Mouse (Mus musculus) thymus, postnatal 25 days (tissue): Measurements from ENCODE around the gene Krt80.
"Not testable (repeated sequence)": the region's sequence is repeated elsewhere in the genome, so short reads cannot be mapped to it uniquely, and the experiment has no call there.

ENCODE experiments used
- DNase-seq: peaks from one replicate; pipeline ENCODE4 v3.0.0; 2022

The Krt80 gene

DNA sequence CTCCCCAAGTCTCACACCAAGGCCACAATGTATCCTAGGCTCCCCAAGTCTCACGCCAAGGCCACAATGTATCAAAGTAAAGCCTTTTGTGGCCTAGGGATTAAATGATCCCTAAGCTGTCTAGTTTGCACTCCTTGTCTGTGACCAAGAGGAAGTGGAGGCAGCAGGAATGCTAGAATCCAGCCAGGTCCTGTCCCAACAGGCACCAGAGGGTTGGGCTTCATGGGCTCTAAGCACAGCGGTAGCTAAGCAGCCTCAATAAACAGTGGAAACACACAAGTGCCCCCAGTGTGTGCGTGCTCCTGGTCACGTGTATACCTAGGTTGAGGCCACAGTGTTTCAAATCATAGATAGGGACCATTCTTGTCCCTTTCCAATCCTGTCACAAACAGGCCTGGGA, 31.6 kb downstream of the Krt80 start:
- no peak for DNase-seq

DNA sequence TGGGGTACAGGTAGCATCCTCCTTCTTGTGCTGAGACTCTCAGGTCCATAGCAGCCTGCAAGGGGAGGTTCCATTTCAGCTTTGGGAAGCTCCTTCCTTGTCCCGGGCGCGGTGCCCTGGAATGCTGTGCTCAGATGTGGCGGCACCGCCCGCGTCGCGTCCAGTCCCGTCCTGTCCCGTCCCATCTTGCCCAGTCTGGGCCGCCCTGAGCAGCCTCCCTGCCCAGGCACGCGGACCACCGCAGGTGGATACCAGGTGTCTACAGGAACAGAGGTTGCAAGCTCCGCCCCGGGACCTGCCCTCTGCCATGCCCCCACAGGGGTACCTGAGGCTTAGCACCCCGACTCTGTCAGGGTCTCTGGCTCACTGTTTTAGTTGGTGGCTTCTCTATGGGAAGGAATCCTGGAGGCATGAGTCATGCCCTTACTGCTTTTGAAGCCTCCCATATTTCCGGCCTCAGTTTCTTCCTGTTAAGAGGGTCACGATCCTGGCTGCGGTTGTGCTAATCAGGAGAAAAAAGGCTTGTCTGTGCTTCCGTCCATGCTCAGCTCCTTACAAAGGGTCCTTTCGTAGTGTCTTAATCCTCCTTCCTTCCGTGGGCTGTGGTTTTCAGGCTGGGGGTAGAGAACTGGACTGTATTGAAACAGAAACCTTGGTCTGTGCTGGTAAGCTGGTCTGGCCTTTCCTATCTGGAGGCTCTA, 33.3 kb downstream of the Krt80 start:
- no peak for DNase-seq

DNA sequence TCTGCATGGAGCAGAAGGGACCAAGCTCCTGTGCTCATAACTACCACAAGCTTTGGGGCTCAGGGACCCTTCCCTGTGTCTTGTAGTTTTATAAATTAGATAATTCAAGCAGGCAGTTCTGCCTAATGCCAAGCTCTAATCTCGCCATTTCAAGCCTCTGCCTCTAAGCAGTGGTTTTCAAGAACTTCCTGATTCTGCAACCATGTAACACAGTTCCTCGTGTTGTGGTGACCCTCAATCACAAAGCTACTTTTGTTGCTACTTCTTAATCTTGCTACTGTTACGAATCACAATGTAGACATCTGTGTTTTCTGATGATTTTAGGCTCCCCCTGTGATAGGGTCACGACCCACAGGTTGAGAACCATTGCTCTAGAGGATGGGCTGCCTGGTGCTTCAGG, 36.3 kb downstream of the Krt80 start:
- DNase-seq, result no peak

DNA sequence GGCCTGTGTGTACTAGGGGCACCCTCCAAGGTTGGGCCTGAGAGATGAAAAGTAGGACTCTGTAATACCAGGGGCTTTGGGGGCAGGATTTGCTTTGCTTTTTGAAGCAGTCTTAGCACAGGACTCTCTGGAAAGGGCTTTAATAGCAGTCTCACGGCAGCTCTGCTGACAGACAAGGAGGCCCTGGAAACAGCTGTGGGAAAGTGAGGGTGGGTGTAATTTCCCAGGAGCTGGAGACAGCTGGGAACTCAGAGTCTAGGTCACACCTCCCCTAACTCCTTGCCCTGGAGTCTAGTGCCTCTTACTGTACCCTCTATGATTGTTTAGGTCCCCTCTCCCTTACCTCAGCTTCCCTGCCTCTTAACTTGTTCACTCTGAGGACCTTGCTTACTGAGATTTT, 36.8 kb downstream of the Krt80 start:
- DNase-seq, result no peak

DNA sequence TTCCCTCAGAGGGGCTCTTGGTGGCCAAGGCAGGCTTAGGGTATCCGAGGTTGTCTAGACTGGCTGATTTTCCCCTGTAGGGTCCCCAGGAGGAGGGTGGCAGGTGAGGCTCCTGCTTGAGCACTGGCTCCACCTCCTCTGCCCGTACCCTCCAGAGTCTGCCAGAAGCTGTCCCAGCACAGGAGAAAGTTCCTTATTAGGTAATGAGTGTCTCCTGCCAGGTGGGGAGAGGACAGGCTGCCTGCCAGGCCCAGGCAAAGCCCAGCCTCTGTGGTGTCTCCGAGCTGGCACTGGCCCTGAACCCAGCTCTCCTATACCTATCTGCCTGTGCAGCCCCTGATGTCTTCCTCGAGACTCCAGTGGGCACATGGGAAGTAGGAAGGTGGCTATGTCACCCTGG, 37.6 kb downstream of the Krt80 start:
- DNase-seq, result no peak

DNA sequence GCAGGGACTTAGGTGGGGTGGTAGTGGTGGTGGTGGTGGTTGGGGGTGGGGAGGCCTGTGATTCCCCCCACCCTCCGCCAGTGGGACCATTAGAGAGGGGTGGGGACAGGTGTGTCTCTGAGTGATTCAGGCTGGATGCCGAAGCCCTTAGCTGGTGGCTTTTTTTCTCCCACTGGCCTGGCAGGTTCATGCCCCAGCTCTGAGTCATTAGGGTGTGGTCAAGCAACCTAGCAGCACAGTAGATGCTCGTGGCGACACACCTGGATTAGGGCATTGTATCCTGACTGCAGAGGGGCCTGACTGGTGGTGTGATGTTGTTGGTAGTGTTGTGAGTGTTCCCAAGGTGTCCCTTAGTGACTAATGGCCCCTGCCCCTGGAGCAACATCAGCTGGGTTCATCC, 38.9 kb downstream of the Krt80 start:
- DNase-seq, result no peak

DNA sequence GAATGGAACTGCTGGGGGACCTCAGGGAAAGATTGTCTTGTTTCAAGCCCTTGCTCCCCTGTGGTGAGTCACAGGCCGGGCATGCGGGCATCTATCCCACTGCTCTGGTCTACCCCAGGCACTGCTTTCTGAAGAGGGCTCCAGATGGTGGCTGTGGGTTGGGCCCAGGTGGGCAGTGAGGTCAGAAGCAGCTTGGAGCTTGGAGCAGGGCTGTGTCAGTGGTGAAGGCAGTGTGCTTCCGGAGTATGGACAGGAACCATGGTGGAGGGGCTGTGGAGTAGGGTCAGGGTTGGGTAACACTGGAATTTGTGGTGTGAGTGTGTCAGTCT, 40.4 kb downstream of the Krt80 start:
- DNase-seq, result no peak

DNA sequence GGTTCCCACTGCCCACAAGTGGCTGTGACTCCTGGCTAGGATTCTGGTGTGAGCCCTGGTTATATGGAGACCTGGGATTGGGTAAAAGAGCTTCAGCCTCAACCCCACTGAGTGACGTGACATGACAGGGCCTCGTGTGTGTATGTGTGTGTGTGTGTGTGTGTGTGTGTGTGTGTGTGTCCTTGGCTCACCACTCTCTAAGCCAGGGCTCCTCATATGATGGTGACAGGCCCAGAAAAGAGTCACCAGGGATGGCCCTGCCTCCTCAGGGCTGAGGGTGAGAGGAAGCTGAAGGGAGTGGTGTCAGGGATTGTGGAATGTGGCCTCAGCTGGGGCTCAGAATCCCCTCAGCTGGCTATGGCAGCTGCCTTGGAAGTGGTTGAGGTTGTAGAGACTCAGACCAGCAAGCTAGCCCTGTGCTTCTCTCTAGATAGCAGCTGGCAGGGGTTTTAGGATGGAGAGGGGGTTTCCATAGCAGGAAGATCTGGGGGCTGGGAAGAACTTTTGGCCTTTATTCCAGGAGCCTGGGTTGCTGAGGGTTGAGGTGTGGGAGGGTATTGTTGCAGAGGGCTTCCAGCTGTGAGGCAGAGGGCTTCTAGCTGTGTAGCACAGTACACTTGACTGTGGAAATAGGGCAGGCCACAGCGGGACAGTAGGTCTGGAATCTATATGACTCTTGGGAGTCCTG, 40.9 kb downstream of the Krt80 start:
- DNase-seq, result no peak

DNA sequence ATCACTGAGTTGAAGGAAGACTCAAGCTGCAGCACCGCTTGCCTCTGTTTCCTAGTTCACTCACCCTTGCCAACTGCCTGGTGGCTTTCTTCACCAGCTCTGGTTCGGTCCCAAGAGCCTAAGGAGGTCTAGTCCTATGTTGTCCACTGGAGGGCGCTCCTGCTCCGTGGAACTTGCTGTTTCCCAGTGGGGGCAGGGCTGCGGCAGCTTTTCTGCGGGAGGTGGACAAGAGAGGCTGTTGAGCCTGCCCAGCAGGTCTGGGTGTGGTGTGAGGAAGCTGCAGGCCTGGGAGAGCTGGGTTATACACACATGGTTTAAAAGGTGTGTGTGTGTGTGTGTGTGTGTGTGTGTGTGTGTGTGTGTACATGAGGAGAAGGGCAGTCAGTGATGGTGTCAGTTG, 42.7 kb downstream of the Krt80 start:
- peak; percentile 57 for DNase-seq

DNA sequence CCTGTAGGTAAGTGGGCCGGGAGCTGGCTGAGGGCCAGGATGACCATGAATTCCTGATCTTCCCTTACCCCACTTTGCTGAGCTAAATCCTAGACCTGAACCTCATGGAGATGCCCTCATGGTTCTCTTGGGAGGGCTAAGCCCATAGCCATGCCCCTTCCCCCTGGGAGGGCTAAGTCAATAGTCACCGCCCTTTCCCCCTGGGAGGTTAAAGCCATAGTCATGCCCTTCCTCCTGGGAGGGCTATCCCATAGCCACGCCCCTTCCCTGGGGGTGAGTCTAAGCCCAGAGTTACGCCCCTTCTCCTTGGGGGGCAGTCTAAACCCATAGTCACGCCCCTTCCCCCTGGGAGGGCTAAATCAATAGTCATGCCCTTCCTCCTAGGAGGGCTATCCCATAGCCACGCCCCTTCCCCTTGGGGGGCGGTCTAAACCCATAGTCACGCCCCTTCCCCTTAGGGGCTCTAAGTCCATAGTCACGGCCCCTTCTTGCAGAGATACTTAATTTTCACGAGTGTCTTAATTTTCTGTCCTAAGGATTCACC, 43.9 kb downstream of the Krt80 start:
- DNase-seq, result no peak

DNA sequence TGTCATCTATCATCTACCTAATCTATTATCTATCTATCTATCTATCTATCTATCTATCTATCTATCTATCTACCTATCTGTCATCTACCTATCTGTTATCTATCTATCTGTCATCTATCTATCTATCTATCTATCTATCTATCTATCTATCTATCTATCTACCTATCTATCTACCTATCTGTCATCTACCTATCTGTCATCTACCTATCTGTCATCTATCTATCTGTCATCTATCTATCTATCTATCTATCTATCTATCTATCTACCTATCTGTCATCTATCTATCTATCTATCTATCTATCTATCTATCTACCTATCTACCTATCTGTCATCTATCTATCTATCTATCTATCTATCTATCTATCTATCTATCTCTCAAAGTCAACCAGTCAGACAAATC, 45.6 kb downstream of the Krt80 start:
- not testable (repeated sequence) for DNase-seq

DNA sequence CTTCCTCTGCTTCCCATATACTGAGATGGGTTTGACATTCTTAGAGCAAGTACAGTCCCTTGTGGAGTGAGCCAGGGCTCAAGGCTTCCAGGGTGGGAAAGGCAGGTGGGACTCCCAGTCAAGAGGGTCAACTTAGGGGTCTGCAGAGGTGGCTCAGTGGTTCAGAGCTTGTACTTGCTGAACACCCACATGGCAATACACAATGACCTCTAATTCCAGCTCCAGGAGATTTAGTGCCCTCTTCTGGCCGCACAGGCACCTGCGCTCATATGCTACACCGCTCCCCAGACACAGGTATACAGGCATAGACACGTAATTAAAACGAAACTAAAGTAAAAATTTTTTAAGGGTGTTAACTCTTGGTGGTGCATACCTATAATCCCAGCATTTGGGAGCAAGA, 46.5 kb downstream of the Krt80 start:
- no peak for DNase-seq

DNA sequence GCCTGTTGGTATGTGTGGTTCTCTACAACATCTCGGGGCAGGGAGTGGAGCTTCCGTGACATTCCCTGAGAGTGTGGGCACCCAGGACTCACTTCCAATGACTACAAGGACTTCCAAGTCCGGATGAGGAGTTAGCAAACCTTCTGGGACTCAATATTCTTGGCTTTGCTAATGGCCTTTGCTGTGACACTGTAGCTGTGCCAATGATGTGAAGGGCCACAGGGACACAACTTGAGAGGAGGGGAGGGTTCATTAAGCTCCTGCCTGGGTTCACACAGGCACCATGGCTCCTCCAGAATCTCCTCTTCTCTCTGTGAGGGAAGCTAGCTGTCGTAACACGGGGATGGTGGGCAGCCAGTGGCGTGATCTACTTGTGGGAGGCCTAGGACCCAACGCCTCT, 47.3 kb downstream of the Krt80 start:
- no peak for DNase-seq

DNA sequence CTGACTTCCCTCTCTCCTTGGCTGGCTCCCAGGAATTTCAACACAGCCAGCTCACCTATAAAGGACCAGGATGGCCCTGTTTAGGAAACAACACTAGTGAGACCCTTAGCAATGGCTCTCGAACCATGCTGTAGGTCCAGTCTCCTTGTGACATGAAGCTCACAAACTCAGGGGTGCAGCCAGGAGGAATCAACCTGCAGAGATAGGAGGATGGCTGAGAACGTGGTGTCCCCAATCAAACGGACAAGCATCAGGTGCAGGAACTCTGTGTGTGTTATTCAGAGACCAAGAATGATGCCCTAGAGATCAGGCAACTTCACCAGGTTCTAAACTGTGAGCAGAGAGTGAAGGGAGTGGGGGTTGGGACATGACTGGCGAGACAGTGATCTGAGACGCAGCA, 47.9 kb downstream of the Krt80 start:
- DNase-seq, result no peak

DNA sequence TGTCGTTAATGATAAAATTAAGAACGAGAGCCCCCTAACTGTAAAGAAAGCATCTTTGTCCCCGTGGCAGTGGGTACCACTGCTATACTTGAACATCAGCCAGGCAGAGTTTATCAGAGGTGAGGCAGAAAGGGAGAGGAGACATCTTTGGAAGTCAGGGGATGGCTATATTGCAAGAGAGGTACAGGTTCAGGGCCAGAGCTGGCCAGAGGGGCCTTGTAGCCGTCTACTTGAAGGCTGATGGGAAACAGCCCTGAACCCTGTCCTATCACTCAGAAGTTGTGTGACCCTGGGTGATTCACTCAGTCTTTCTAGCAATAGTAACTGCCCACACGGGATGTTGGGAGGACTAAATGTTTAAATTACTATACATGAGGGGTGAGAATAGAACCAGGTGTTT, 48.8 kb downstream of the Krt80 start:
- no peak for DNase-seq

DNA sequence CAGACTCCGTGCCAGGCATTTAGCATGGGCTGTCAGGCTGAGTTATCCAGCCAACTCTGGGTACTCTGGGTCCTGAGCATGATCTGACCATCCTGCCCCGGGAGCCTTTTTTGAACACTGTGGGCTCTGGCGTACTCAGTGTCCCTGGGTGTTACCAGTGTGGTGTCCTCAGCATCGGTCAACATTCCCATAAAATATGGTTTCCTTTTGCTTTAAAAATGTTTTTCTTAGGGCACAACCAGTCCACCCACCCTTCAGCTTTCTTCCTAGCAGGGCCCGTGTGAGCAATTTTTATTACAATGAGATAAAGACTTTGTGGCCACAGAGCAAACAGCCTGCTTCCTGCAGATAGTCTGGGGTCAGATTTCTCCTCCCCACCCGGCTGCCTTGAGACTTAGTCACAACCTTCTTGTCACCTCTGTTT, 49.3 kb downstream of the Krt80 start:
- no peak for DNase-seq

DNA sequence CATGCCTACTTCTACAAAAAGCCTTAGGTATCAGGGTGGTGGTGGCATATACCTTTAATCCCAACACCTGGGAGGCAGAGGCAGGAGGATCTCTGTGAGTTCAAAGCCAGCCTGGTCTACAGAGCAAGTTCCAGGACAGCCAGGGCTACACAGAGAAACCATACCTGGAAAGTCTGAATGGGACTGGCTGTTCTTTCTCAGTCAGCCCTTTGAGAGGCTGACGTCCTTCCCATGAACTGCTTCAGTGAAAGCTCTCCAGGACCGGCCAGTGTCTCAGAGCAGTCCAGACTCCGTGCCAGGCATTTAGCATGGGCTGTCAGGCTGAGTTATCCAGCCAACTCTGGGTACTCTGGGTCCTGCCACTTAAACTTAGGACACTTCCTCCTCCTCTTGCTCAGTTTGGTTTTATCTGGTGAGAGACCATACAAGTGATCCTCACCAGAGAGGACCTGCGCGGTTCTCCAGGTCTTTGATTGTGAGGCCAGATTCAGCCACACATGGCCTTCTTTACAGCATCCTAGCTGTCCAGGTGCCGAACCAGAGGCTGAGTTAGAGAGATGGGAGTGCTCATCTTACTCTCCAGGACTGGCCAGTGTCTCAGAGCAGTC, 49.8 kb downstream of the Krt80 start:
- DNase-seq, result no peak

DNA sequence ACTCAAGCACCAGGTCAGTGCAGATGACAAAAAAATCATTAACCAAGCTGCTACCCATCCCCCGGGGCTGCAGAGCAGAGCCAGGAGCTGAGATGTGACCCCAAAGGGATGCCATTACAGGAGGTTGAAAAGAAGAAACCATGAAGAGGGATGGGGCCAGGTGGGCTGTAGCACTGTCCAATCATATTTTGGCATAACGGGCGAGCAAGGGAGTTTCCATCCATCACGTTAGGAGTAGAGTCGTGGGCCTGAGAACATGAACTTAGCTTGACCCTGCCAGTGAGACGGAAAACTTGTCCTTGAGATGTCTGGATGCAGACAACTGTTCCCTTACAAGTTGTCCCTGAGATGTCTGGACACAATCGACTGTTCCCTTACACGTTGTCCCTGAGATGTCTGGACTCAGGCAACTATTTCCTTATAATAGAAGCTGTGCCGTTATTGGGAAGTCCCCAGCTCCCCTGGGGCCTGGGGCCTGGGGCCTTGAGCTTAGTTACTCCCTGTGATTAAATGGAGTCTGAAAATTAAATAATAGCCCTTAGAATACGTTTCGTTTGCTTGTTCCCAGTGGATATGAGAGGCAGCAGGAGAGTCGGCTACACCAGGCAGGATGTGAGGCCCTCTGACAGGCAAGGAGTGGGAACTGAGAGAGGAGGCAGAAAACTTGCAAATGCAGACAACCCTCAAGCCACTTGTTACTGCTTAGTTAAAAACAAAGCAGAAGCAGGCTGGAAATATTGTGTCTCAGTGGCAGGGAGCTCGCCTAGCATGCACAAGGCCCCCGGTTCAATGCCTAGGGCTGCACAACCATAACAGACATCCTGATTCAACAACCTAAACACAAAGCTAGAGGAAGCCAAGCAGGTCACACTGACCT, 50.8 kb downstream of the Krt80 start:
- no peak for DNase-seq

DNA sequence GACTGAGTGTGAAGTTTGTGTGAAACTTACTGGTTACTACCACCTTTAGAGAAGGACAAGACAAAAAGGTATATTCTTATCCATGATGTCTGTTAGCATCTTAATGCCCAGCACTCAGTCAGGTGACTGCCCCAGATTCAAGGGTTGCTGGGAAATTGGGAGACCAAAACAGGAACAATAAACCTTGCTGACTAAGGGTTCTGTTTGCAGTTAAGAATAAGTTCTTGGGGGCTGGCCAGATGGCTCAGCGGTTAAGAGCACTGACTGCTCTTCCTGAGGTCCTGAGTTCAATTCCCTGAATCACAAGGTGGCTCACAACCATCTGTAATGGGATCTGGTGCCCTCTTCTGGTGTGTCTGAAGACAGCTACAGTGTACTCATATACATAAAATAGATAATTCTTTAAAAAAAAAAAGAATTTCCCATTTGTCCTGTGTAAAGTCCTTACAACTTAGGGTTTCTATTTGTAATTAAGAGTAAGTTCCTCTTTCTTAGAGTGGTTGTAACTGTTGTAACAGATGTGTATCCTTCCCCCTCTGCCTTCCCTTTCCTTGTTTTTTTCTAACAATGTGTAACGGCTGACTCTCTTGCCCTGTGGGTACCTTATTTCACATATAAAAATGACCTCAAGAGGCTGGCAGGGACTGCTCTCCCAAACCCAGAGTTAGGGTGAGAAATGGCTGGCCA, 52.0 kb downstream of the Krt80 start:
- DNase-seq, result no peak

DNA sequence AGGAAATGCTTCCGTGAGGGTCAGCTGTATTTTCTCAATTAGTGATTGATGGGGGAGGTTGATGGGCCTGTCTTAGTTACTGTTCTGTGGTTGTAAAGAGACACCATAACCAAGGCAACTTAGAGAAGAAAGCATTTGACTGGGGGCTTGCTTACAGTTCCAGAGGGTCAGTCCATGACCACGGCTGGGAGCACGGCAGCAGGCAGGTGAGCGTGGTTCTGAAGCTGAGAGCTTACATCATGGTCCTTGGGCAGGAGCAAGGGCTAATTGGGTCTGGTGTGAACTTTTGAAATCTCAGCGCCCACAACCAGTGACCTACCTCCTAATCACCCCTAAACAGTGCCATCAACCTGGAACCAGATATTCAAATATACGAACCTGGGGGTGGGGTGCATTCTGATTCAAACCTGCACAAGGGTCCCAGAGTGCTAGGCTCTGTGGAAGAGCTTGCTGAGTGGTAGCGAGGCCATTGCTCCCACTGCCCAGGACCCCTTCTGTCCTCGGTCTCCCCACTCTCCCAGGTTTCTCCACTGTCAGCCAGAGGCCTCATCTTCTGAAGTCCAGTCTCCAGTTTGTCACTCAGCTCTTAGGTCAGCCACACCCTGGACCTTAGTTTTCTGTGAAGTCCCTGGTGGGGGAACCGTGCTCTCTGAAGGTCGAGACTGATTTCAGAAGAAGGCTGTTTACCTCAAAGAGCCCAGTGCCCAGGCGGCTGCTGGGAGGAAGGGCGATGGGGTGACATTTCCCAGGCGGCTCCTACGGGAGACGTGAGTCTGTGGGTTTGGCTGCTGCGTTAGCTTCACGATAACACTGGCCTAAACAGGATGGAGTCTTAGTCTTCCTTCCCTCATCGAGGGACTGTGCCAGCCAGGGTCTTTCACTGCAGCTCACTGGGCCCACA, 52.8 kb downstream of the Krt80 start:
- DNase-seq, result no peak

DNA sequence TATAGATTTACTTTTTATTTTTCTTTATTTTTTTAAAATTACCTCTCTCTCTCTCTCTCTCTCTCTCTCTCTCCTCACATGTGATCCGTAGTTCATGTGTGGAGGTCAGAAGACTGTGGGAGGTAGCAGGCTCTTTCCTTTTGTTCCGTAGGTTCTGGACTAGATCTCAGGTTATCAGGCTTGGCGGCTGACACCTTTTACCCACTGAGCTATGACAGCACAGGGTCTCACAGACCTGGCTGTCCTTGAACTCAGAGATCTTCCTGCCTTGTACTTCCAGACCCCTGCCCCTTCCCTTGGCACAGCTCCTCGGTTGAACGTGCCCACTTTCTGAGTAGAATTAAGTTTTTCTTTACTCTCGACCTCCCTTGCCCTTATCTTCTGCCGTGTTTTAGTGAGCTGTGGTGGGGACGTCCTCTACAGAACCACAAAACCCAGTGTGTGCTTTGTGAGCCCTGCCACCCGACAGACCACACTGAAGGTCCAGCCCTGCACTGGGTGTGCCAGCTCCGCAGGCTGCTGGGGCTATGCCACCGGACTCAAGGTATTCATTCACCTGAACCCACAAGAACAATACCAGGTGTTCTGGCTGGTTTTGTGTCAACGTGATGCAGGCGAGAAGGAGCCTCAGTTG, 53.6 kb downstream of the Krt80 start:
- no peak for DNase-seq
